Mouse (Mus musculus): ENCODE data around the gene Hemgn.

Gene Hemgn

DNA sequence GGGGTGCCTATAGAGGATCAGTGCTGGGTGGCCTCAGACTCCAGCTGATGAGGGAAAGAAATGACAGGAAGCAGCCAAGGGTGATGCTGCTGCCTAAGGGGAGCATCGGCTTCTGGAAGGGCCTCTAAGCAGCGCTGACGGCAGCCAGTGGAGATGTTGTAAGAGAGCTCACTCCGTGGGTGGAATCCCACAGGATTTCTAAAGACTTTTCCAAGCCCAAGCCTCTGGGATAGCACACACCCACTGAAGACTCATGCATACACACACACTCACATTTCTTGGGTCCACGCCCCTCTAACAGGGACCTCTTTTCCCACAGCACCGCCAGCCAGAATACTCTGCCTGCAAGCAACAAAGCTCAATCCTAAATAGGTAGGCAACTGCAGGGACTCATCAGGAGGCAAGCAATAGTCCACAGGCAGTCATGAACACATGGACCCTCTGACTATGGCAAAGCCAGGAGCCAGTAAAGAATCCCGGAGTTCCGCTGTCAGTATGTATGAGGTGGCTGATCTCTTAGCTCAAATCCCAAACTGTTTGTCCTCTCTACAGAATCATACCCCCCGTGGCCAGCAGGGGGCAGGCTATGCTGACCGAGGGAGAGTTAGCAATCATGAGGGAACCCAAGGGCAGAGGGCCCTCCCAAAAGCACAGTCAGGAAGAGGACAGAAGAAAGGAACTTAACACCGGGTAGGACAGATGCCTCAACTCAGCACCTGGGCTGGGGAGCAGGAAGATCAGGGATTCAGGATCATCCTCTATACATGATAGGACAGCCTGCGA is 56.8 kb downstream of the Hemgn start:
- DNase-seq (ENCODE audit: low spot score in 2 of 2): peak in 1 of 2 experiments; percentile 55

DNA sequence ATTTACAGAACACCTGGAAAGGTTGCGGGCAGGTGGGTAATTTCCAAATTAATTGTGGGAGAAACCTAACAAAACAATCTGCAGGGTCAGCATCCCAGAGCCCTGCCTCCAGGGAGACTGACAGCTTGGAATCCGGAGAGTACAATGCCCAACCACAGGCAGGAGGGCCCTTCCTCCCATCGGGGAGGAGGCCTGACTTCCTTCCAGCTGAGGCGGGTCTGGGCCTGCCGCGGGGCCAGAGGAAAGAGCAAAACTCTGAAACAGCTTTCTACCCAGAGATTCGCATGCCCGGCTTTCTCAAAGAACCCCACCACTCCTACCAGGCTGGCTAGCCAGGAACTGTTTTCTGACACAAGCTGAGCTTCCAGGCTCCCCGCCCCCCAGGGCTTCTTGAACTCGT is 60.3 kb downstream of the Hemgn start:
- no peak for DNase-seq (ENCODE audit: low spot score in 2 of 2)

DNA sequence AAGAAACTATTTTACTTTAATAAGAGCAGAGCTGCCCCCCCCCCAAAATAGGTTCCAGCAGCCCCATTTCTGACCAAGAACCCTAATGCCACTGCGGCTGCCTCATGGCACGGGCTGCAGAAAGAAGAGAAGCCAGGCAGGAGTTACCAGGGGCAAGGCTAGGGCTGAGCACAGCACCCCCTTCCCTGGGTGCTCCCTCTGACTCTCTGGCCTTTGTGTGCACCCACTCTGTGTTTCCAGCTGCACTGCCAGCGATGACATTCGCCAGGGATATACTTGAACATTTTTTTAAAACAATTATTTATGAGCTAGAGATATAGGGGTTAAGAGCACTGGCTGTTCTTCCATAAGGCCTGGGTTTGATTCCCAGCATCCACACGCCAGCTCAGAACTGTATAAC is 63.8 kb downstream of the Hemgn start:
- no peak for DNase-seq (ENCODE audit: low spot score in 2 of 2)

DNA sequence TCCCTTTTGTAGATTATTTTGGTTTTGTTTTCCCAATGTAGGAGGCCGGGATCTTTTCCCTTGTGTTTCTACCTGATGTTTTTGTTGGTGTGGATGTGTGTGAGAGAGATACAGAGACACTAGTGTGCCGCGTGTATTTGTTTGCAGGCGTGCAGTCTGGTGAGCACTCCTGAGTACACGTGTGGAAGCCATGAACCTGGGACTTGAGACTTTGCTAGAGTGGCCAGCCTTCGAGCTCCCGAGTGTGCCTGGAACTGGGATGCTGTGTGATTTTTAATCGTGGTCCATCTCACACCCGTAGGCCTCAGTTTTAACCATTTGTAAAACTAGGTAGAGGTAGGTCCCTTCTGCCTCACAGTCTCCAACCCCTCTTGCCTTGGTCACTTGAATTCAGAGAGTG is 64.4 kb downstream of the Hemgn start:
- DNase-seq (ENCODE audit: low spot score in 2 of 2): no peak

DNA sequence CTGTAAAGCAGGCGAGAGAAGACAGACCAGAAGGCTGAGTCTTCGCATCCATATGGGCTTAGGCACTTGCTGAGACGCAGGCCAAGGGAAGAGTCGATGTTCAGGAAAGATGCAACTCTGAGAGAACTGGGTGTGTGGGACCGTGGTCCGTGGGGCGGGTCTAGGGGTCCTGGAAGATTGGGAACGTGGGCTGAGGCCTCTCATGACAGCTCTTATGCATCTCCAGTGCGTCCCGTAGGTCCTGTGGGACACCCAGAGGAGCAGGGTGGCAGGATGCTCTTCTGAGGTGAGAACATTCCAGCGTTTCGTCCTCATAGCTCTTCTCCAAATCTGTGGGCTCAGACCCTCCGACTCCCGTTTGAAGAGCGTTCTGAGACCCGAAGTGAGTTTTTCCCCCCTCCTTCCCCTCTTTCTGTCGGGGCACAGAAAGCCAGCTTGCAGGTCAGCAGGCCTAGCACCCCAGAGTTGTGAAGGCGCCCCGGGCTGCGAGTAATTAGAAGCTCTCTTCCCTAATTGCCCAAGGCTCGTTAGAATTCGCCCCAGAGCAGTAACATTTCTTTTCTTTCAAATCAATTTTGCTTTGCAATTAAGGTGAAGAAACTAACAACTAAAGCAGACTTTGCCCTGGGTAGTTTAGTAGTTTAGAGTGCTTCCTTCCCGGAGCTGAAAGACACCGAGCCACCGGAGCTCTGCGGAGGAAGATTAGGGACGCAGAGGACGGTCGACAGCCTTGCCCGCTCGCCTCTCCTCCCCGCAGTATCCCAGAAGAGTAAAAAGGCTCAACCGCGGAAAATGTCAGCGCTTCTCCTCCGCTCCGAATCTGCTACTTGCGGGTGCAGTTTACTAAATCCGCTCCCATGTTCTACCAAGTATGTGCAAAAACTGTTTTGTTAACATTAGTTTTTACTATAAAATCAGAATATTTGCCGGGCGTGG is 65.5 kb downstream of the Hemgn start:
- DNase-seq (ENCODE audit: low spot score in 2 of 2): no peak

- DNase-seq (ENCODE audit: low spot score in 2 of 2): no peak
Measured at GRCm38 (mm10) chr4:46347141-46347540, 66.2 kb downstream of the Hemgn start.

DNA sequence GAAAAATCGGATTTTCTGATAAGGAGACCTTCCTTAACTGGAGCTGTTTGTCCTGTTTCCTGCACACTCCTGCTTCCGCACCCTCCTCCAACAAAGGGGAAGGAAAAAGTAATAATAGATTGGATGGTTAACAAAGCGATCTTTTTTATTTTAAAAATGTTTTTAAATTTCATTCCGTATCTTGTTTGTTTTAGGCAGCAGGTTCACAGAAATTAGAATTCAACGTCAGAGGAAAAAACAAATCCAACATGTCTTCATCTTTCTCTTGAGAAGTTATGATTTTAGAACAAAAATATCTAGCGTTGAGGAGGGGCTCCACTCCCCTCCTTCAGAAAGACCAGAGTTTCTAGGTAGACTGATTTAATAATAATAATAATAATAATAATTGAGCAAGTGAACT is 67.1 kb downstream of the Hemgn start:
- no peak for DNase-seq (ENCODE audit: low spot score in 2 of 2)

DNA sequence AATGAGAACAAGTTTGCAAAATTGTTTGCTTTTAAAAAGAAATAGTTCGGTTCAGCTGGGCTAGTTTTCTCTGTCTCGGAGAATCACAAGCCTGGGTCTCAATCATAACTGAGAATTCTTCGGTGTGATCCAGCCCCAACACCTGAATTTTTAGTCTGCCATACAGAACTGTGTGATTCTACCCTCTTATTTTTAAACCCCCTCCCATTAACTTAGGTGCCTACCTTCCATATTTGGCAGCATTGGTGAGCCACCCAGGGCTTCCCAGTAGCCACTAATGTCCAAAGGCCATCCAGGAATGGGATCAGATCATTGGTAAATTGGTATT is 67.6 kb downstream of the Hemgn start:
- no peak for DNase-seq (ENCODE audit: low spot score in 2 of 2)

GRCm38 (mm10) chr4:46345056-46345772 is 68.1 kb downstream of the Hemgn start:
- no peak for DNase-seq (ENCODE audit: low spot score in 2 of 2)

- no peak for DNase-seq (ENCODE audit: low spot score in 2 of 2)
Measured at GRCm38 (mm10) chr4:46344288-46344687, 69.0 kb downstream of the Hemgn start.
